Mouse (Mus musculus): ENCODE results near the gene Plxna4. TPM values are rescaled to one million over a fixed set of nuclear protein-coding genes. Genes with fewer than 3 reads are reported as not detected.
A peak's percentile ranks its signal among the peaks of the same experiment; 100 is the strongest.

Gene Plxna4
- total RNA-seq, 2 experiments from 2014 or later = 11.3 to 13.1 TPM

GRCm38 (mm10) chr6:32475958-32476357, 112.0 kb downstream of the Plxna4 start:
- peak; percentile 42 to 46 for DNase-seq

- DNase-seq = no peak
These were observed 115.9 kb downstream of the Plxna4 start for GRCm38 (mm10) chr6:32472062-32472461.

- DNase-seq = no peak
These were observed 116.4 kb downstream of the Plxna4 start for GRCm38 (mm10) chr6:32471639-32472038.

GRCm38 (mm10) chr6:32469196-32469595, 118.8 kb downstream of the Plxna4 start:
- no peak for DNase-seq

GRCm38 (mm10) chr6:32465129-32465528, 122.9 kb downstream of the Plxna4 start:
- DNase-seq = no peak

- DNase-seq = no peak
These were observed 123.4 kb downstream of the Plxna4 start for GRCm38 (mm10) chr6:32464637-32465036.

GRCm38 (mm10) chr6:32464046-32464445, 123.9 kb downstream of the Plxna4 start:
- peak; percentile 40 to 56 for DNase-seq

GRCm38 (mm10) chr6:32460400-32460799, 127.6 kb downstream of the Plxna4 start:
- DNase-seq = peak; percentile 60 to 81

- DNase-seq = no peak
These were observed 131.4 kb downstream of the Plxna4 start for GRCm38 (mm10) chr6:32456641-32457040.

GRCm38 (mm10) chr6:32451851-32452250, 136.1 kb downstream of the Plxna4 start:
- DNase-seq = no peak

GRCm38 (mm10) chr6:32449237-32449963, 138.6 kb downstream of the Plxna4 start:
- no peak for DNase-seq

- DNase-seq = no peak
These were observed 139.2 kb downstream of the Plxna4 start for GRCm38 (mm10) chr6:32448787-32449186.

- DNase-seq = no peak
These were observed 141.7 kb downstream of the Plxna4 start for GRCm38 (mm10) chr6:32446276-32446675.

- no peak for DNase-seq
These were observed 142.7 kb downstream of the Plxna4 start for GRCm38 (mm10) chr6:32445246-32445645.

GRCm38 (mm10) chr6:32444393-32444792, 143.6 kb downstream of the Plxna4 start:
- DNase-seq = no peak

- no peak for DNase-seq
These were observed 144.3 kb downstream of the Plxna4 start for GRCm38 (mm10) chr6:32443679-32444078.

GRCm38 (mm10) chr6:32439434-32439833, 148.6 kb downstream of the Plxna4 start:
- no peak for DNase-seq

- peak; percentile 25 to 28 for DNase-seq
These were observed 150.8 kb downstream of the Plxna4 start for GRCm38 (mm10) chr6:32437219-32437618.

- no peak for DNase-seq
These were observed 164.9 kb downstream of the Plxna4 start for GRCm38 (mm10) chr6:32423124-32423523.

- no peak for DNase-seq
These were observed 167.4 kb downstream of the Plxna4 start for GRCm38 (mm10) chr6:32420610-32421009.

- peak; percentile 23 to 34 for DNase-seq
These were observed 170.6 kb downstream of the Plxna4 start for GRCm38 (mm10) chr6:32417351-32417750.

- no peak for DNase-seq
These were observed 176.7 kb downstream of the Plxna4 start for GRCm38 (mm10) chr6:32411325-32411724.

- DNase-seq = no peak
These were observed 178.4 kb downstream of the Plxna4 start for GRCm38 (mm10) chr6:32409625-32410024.

GRCm38 (mm10) chr6:32407574-32408185, 180.3 kb downstream of the Plxna4 start:
- no peak for DNase-seq

Data from heart, adult 18-20 months (tissue).